Mouse (Mus musculus) telencephalon, adult 2 months (tissue): ENCODE measurements at regions not wholly inside any gene's neighbourhood (a gene's known extent, or its start where the extent isn't known, plus 50 kb on each side); places are given as distances from the start of the nearest gene placed in this dataset.
A peak's percentile ranks its signal among the peaks of the same experiment; 100 is the strongest.

Experiments used
- DNase-seq: peaks from one replicate; pipeline ENCODE4 v3.0.0-alpha.2; 2011; ENCODE audit warnings: low read depth, low spot score

GRCm38 (mm10) chr2:39633041-39633440, 406.8 kb upstream of the Ppp6c start:
- DNase-seq = no peak

DNA sequence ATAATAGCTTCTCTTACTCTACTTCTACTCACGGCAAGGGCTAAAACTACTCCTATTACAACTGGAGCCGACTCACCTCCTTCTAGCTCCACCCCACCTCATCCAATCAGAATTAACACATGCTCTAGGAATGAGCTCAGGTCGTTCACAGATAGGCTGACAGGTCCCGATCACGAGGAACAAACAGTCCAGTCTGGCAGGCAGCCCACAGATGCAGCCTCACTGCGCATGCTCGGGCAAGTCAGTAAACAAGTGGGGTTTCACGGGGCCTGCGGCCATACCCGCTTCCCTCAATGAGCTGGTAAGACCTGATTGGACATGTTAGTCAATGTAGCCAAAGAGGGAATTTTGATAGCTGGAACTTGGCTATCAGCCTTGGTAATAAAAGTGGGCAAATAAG, 388.0 kb upstream of the Ppp6c start:
- no peak for DNase-seq

DNA sequence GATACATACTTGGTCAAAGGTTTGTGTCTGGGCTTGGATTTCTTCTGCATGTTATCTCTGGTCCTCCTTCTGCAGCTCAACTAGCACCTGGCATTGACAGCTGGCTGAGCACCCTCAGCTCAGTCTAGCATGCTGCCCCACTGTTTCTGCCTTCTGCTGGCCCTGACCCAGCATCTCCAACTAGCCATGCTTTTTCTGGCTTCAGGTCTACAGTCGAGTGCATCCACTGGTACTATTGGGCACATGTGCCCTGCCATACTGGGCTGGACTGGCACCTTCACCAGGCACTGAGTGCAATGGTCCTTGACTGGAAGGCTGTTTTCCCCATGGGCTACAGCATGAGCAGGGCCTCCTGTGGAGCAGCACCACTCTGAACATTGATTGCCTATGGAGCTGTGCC, 386.6 kb upstream of the Ppp6c start:
- no peak for DNase-seq

GRCm38 (mm10) chr2:39612236-39612635, 386.0 kb upstream of the Ppp6c start:
- peak; percentile 6 for DNase-seq

DNA sequence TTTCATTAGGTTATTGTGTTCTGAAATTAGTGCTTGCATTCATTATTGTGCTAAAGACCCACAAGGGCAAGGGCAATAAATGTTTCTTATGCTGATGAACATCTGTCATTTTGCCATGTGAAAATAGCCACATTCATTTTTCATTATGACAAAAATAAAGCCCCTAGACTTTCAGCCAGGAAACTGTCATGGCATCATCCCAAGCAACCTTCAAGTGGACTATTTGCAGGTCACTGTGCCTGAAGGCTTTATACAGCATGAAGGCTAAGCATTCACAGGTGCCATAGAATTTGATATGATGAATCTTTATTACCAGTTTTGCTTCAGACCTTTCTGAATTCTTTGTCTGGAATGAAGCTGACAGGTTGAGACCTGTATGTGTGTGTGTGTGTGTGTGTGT, 376.0 kb upstream of the Ppp6c start:
- no peak for DNase-seq

- no peak for DNase-seq
Observed at GRCm38 (mm10) chr2:39558193-39558592, 331.9 kb upstream of the Ppp6c start.

DNA sequence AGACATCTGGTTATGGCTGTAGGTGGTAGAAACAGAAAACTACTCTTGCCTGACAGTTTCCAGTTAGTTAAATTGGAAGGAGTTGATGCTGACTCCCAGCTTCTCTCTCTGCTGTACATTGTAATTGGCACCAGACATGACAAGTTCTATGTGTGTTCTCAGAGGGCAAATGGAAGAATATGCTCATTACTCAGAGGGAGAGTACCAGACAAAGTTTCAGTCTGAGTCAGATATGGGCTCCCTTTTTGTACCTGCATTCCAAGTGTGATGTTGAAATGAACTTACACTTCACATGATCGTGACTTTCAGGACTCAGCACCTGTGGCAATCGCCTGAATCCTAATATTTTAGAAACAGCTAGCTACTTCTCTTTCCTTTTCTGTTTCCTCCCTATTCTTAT, 281.7 kb upstream of the Ppp6c start:
- no peak for DNase-seq

DNA sequence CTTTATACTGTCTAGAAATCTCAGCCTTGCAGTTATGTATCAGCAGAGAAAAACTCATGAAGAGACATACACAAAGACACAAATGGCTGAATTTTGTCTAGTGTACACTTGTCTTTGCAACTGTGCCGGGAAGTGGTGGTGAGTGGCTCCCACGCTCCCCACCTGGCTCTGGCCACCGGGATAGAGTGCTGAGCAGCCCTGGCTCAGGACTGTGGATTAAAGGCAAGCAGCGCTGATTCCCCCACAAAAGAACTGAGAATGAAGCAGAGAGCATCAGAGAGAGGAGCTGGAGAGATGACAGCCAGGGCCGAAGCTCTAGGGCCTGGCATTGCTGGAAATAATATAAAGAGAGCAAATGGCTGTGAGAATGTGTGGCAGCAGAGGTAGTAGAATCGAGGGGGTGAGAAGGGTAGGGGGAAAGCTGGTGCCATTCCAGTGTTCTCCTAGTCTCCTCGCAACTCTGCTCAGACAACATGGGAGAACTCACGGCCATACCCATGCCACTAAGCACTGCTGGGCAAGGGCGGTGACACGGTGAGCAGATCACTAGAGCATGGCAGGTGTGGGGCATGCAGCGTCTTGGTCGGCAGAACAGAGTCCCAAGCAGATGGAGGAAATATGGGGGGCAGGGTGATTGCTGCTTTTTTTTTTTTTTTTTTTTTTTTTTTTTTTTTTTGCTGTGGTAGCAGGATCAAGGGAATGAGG, 257.1 kb upstream of the Ppp6c start:
- no peak for DNase-seq

DNA sequence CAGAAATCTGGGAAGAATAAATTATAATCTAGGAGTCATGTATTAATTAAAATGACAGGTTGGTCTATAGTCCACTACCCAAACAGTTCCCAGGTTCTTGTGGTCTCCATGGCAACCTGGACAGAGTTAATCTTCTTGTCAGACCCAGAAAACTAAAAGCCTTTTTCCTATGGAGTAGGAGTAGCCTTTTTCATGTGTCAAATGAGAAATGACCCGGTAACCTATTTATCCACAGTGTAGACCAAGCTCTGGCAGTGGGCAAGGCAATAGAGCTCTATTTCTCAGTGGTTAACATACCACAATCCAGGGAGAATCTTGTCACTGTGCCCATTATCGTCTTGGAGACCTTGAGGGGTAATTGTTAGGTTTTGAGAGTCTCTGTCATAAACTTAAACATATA, 256.4 kb upstream of the Ppp6c start:
- no peak for DNase-seq

GRCm38 (mm10) chr2:39480236-39480635, 254.0 kb upstream of the Ppp6c start:
- no peak for DNase-seq

DNA sequence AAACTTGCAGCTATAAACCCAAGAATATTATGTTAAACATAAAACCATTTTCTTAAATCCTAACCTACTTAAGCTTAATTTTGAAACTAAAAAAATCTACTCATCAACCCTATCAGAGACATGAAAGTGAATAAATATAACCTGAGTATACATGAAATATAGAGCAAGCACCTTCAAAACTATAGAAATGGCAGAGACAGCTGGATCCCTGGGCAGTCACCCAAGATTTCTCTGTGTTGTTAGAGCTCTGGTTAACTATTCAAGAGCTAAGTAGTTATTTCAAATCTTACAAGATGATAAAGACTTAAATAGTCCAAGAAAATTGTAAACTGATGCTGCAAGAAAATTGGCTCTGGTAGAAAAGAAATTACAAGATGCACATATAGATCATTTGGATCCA, 246.7 kb upstream of the Ppp6c start:
- peak; percentile 41 for DNase-seq
